Mouse (Mus musculus): ENCODE data around the gene Hsd17b11. TPM values are rescaled to one million over a fixed set of nuclear protein-coding genes. Genes with fewer than 3 reads are reported as not detected.
"Not testable (repeated sequence)": the region's sequence is repeated elsewhere in the genome, so short reads cannot be mapped to it uniquely, and the experiment has no call there.

Gene Hsd17b11
- polyA plus RNA-seq, 1 experiment from 2014 or later, result 1.5 TPM

DNA sequence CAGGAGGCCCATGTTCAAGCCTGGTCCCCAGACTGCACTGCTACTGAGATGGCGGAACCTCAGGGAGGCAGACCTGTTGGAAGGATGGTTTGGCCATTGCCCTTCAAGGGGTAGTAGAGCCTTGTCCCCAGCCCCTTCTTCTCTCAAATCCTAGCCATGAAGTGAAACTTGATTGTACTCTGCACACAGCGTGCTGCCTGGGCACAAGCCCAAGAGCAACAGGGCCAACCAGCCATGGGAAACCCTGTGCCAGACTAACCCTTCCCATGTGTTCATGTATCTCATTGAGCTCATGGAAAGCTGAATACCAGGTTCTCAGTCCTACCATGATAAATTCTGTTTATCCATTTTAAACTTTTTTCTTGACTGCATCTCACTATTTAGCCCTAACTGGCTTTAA is 21.2 kb upstream of the Hsd17b11 start:
- H3K4me3 ChIP-seq (ENCODE audit: low read depth, low read length), result no peak overlapping the region
- no peaks in the 10 kb centered on the region for H3K27me3 ChIP-seq (ENCODE audit: control insufficient read depth, insufficient read depth, low read length)
- ATAC-seq (ENCODE audit: insufficient read depth, low FRiP score, low TSS enrichment) (no peak), DNase-seq (ENCODE audit: low spot score) (no peak)
- no peak overlapping the region for H3K9ac ChIP-seq (ENCODE audit: low read length)
- H3K36me3 ChIP-seq (ENCODE audit: control insufficient read depth, insufficient read depth, low read length), result no peaks in the 10 kb centered on the region
- H3K4me2 ChIP-seq (ENCODE audit: low read depth), result no peak overlapping the region
- 90% methylated on average over 2 of the region's 2 CpGs for WGBS
- peaks cover 2% of the 10 kb centered on the region; the same call in 1 of the 2 replicates for H3K4me1 ChIP-seq (ENCODE audit: control insufficient read depth, insufficient read depth, low read length)
- H3K9me3 ChIP-seq (ENCODE audit: control insufficient read depth, low read length), result no peaks in the 10 kb centered on the region
- no peak overlapping the region for H3K27ac ChIP-seq (ENCODE audit: low read depth, low read length)

DNA sequence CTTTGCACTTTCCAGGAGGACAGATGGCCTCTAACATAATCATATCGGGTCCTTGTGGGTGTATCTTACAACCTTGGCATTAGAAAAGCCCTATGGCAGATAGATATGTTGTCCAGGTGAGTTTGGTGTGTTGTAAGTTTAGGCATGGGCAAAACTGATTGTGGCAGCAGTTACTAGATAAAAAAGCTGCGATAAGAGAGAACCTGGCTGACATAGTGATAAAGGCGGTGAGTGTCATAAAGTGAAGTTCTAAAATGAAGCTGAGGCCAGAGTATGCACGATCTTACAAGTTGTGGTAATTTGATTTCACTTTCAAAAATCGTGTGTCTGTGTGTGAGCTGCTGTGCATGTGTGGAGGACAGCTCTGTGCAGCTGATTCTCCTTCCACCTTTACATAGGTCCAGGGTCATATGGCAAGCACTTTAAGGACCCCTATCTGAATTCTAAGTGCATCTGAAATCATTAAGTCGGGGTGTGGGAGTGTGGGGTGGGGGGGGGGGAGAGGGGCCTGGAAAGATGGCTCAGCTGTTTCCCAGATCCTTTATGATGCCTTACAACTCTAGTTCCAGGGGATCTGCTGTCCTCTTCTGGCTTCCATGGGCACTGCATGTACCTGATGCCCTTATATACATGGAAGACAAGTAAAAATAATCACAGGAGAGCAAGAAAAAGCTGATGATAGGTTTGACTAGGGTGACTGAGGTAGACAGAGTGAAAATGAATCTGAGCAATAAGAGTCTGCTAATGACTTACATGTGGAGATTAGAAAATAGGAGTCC is 17.6 kb upstream of the Hsd17b11 start:
- ATAC-seq (ENCODE audit: insufficient read depth, low FRiP score, low TSS enrichment), result no peak; the same call in 1 of the 2 replicates
- Histone ChIP-seq H3K4me1 (ENCODE audit: control insufficient read depth, insufficient read depth, low read length) (no peaks in the 10 kb centered on the region), H3K9ac (ENCODE audit: low read length) (no peak overlapping the region), H3K9me3 (ENCODE audit: control insufficient read depth, low read length) (no peaks in the 10 kb centered on the region), H3K36me3 (ENCODE audit: control insufficient read depth, insufficient read depth, low read length) (no peaks in the 10 kb centered on the region), H3K4me2 (ENCODE audit: low read depth) (no peak overlapping the region), H3K4me3 (ENCODE audit: low read depth, low read length) (no peak overlapping the region), H3K27me3 (ENCODE audit: control insufficient read depth, insufficient read depth, low read length) (no peaks in the 10 kb centered on the region), H3K27ac (ENCODE audit: low read depth, low read length) (no peak overlapping the region)
- WGBS, result 71% methylated on average over 6 of the region's 6 CpGs
- peak; percentile 55 for DNase-seq (ENCODE audit: low spot score)

DNA sequence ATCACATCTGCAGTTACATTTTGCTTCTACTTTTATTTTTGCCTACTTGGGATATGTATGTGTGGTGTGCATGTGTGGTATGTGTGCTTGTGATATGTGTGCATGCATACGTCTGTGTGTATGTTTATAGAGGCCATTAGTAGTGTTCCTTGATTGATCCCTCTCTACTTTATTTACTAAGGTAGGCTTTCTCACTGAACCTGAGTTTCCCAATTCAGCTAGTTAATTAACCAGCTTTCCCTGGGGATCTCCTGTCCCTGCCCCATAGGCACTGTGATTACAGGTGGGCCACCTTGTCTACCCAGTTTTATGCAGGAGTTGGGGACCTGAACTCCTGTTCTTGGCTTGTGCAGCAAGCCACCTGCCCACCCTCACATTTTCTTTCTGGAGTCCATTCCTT is 15.0 kb upstream of the Hsd17b11 start:
- WGBS, result 93% methylated on average over 1 of the region's 1 CpGs
- ATAC-seq (ENCODE audit: insufficient read depth, low FRiP score, low TSS enrichment) (no peak), DNase-seq (ENCODE audit: low spot score) (no peak)

DNA sequence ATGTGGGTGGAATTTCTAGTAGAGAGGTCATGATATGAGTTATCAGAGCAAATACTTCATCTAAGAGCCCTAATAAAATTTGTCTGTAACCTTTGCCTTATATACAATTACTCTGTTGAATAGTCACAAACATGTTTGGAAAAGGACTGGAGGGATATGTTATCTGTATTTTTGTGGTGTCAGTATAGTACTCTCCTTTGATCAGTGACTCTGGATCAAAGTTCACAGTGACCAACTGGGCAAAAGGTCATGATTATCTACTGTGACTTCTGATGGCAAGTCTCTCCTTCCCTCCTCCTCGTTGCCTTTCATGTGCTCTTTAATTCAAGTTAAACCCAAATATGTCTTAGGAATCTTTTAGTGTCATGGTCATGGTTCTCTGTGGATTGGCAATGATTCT is 14.1 kb upstream of the Hsd17b11 start:
- DNase-seq (ENCODE audit: low spot score) (no peak), ATAC-seq (ENCODE audit: insufficient read depth, low FRiP score, low TSS enrichment) (no peak)
- no peaks in the 10 kb centered on the region for H3K9me3 ChIP-seq (ENCODE audit: control insufficient read depth, low read length)
- no peaks in the 10 kb centered on the region for H3K27me3 ChIP-seq (ENCODE audit: control insufficient read depth, insufficient read depth, low read length)
- no peak overlapping the region for H3K4me2 ChIP-seq (ENCODE audit: low read depth)
- no peak overlapping the region for H3K4me3 ChIP-seq (ENCODE audit: low read depth, low read length)
- no peaks in the 10 kb centered on the region for H3K36me3 ChIP-seq (ENCODE audit: control insufficient read depth, insufficient read depth, low read length)
- WGBS, result 75% methylated on average over 1 of the region's 1 CpGs
- no peaks in the 10 kb centered on the region for H3K4me1 ChIP-seq (ENCODE audit: control insufficient read depth, insufficient read depth, low read length)
- no peak overlapping the region for H3K27ac ChIP-seq (ENCODE audit: low read depth, low read length)
- H3K9ac ChIP-seq (ENCODE audit: low read length), result no peak overlapping the region

More for the DNA sequence above, 15.0 kb upstream of the Hsd17b11 start:
- Histone ChIP-seq H3K27me3 (ENCODE audit: control insufficient read depth, insufficient read depth, low read length) (no peaks in the 10 kb centered on the region), H3K9me3 (ENCODE audit: control insufficient read depth, low read length) (no peaks in the 10 kb centered on the region), H3K4me2 (ENCODE audit: low read depth) (no peak overlapping the region), H3K36me3 (ENCODE audit: control insufficient read depth, insufficient read depth, low read length) (no peaks in the 10 kb centered on the region), H3K4me3 (ENCODE audit: low read depth, low read length) (no peak overlapping the region), H3K9ac (ENCODE audit: low read length) (no peak overlapping the region), H3K27ac (ENCODE audit: low read depth, low read length) (no peak overlapping the region), H3K4me1 (ENCODE audit: control insufficient read depth, insufficient read depth, low read length) (no peaks in the 10 kb centered on the region)

DNA sequence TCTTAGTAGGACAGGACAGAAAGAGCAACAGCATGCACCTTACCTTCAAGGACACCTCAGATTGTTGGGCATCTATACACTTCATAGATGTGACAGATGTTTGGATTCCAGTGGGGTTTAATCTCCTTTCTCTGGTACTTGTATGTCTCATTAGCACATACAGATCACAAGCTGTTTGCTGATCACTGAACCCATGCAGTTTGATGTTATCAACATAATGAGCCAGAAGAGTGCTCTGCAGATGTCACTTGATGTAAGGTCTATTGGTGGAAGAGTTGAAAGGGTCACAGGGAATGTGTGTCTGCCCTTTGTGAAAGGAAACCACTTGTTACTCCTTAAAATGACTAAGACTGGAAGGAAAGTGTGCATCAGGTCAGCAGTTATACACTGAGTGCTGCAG is 13.3 kb upstream of the Hsd17b11 start:
- no peak overlapping the region for H3K4me2 ChIP-seq (ENCODE audit: low read depth)
- no peak overlapping the region for H3K4me3 ChIP-seq (ENCODE audit: low read depth, low read length)
- ATAC-seq (ENCODE audit: insufficient read depth, low FRiP score, low TSS enrichment) (no peak), DNase-seq (ENCODE audit: low spot score) (no peak)
- H3K9ac ChIP-seq (ENCODE audit: low read length), result no peak overlapping the region
- H3K27ac ChIP-seq (ENCODE audit: low read depth, low read length), result no peak overlapping the region
- H3K9me3 ChIP-seq (ENCODE audit: control insufficient read depth, low read length), result no peaks in the 10 kb centered on the region
- H3K27me3 ChIP-seq (ENCODE audit: control insufficient read depth, insufficient read depth, low read length), result no peaks in the 10 kb centered on the region
- no peaks in the 10 kb centered on the region for H3K4me1 ChIP-seq (ENCODE audit: control insufficient read depth, insufficient read depth, low read length)
- H3K36me3 ChIP-seq (ENCODE audit: control insufficient read depth, insufficient read depth, low read length), result no peaks in the 10 kb centered on the region

DNA sequence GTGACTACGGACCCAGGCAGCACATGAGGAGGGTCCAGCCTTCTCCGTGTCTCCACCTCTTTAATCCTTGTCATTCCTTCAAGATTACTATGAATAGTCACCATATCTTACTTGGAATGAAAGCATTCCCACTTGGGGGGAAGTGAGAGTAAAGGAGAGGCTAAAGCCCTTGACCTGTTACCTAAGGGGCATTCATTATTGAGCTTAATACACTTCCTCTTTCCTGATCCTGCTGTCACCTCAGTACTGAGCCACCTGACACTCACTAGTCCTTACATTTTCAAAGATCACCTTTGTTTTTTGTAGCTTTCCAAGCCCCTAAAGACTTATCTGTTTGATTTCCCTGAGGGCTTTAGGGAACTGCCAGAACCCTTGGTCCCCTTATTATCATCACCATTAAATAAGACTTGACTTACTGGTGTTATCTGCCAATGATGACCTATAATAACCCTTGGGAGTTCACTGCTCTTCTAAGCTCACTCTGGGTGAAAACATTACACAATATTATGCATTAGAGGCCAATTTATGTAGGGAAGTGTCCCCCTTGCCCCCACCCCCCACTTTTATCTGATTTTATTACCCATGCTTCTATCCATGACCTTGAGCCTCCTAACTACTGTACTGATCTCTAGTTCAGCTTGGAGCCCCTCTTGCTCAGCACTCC is 10.8 kb upstream of the Hsd17b11 start:
- H3K36me3 ChIP-seq (ENCODE audit: control insufficient read depth, insufficient read depth, low read length), result no peaks in the 10 kb centered on the region
- no peak overlapping the region for H3K9ac ChIP-seq (ENCODE audit: low read length)
- H3K27me3 ChIP-seq (ENCODE audit: control insufficient read depth, insufficient read depth, low read length), result no peaks in the 10 kb centered on the region
- ATAC-seq (ENCODE audit: insufficient read depth, low FRiP score, low TSS enrichment) (no peak), DNase-seq (ENCODE audit: low spot score) (no peak)
- WGBS, result 89% methylated on average over 2 of the region's 2 CpGs
- no peak overlapping the region for H3K27ac ChIP-seq (ENCODE audit: low read depth, low read length)
- no peak overlapping the region for H3K4me2 ChIP-seq (ENCODE audit: low read depth)
- no peaks in the 10 kb centered on the region for H3K4me1 ChIP-seq (ENCODE audit: control insufficient read depth, insufficient read depth, low read length)
- no peak overlapping the region for H3K4me3 ChIP-seq (ENCODE audit: low read depth, low read length)
- no peaks in the 10 kb centered on the region for H3K9me3 ChIP-seq (ENCODE audit: control insufficient read depth, low read length)

DNA sequence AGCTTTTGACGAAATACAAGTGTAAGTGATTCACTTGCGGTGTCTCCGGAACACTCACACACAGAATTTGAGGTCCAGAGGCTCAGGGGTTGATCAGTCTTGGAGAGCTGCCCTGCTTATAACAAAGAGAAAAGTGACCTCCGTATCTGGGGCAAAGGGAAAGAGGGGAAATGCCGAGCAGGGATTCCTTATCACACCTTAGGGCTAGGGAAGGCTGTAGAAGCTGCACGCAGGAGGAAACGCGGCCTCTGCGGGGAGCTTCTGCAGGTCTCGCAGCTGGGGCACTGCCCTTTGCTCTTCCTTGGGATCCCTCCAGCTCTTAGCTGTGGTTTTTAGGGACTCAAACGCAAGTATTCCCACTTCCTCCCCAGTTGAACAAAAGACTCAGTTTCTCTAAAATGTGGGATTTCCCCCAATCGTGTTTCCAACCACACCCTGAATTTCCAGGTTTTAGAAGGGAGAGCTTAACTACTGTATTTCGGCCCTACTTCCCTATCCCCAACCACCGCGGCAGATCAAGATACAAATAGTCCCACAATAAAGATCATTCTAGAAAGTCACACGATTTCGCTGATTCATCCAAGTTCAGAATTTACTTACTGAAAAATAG is 3.6 kb upstream of the Hsd17b11 start:
- H3K9ac ChIP-seq (ENCODE audit: low read length), result no peak overlapping the region
- H3K4me2 ChIP-seq (ENCODE audit: low read depth), result no peak overlapping the region
- H3K4me3 ChIP-seq (ENCODE audit: low read depth, low read length), result no peak overlapping the region
- no peak overlapping the region for H3K27ac ChIP-seq (ENCODE audit: low read depth, low read length)
- no peaks in the 10 kb centered on the region for H3K36me3 ChIP-seq (ENCODE audit: control insufficient read depth, insufficient read depth, low read length)
- no peaks in the 10 kb centered on the region for H3K27me3 ChIP-seq (ENCODE audit: control insufficient read depth, insufficient read depth, low read length)
- no peak for ATAC-seq (ENCODE audit: insufficient read depth, low FRiP score, low TSS enrichment)
- WGBS, result 45% methylated on average over 17 of the region's 17 CpGs
- DNase-seq (ENCODE audit: low spot score), result no peak
- no peaks in the 10 kb centered on the region for H3K9me3 ChIP-seq (ENCODE audit: control insufficient read depth, low read length)
- no peaks in the 10 kb centered on the region for H3K4me1 ChIP-seq (ENCODE audit: control insufficient read depth, insufficient read depth, low read length)

DNA sequence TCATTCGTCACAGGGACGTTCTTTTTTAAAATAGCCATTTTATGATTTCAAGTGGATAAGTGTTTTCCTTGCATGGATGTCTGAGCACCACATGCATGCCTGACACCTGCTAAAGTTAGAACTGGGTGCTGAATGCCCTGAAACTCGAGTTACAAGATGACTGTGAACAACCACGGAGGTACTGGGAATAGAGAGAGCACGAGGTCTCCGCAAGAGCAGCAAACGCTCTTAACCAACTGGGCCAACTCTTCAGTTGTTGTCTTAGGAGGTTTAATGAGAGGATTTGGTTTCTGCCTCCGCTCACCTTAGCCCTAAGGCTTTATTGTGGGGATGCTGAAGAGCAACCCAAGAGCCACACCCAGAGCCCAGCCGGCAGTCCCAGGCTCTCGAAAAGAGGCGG is 3.0 kb upstream of the Hsd17b11 start:
- no peak overlapping the region for H3K9ac ChIP-seq (ENCODE audit: low read length)

DNA sequence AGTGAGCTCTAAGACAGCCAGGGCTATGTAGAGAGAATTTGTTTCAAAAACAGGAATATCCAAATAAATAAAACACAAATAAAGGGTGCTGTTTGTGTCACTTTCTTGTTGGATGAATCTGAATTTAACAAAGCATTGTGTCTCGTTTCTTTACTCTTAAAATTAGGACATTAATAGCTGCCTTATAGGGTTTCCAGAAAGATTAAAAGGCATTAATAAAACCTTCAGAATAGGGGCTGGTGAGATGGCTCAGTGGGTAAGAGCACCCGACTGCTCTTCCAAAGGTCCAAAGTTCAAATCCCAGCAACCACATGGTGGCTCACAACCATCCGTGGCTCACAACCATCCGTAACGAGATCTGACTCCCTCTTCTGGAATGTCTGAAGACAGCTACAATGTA is 2.5 kb upstream of the Hsd17b11 start:
- H3K27ac ChIP-seq (ENCODE audit: low read depth, low read length); DNase-seq (ENCODE audit: low spot score); H3K4me2 ChIP-seq (ENCODE audit: low read depth); H3K36me3 ChIP-seq (ENCODE audit: control insufficient read depth, insufficient read depth, low read length); H3K9me3 ChIP-seq (ENCODE audit: control insufficient read depth, low read length); H3K4me1 ChIP-seq (ENCODE audit: control insufficient read depth, insufficient read depth, low read length); ATAC-seq (ENCODE audit: insufficient read depth, low FRiP score, low TSS enrichment); H3K27me3 ChIP-seq (ENCODE audit: control insufficient read depth, insufficient read depth, low read length); H3K9ac ChIP-seq (ENCODE audit: low read length); H3K4me3 ChIP-seq (ENCODE audit: low read depth, low read length): not testable (repeated sequence)
- 86% methylated on average over 5 of the region's 5 CpGs for WGBS

More for the DNA sequence above, 3.0 kb upstream of the Hsd17b11 start:
- Histone ChIP-seq H3K4me1 (ENCODE audit: control insufficient read depth, insufficient read depth, low read length) (no peaks in the 10 kb centered on the region), H3K4me2 (ENCODE audit: low read depth) (no peak overlapping the region), H3K27me3 (ENCODE audit: control insufficient read depth, insufficient read depth, low read length) (no peaks in the 10 kb centered on the region), H3K4me3 (ENCODE audit: low read depth, low read length) (no peak overlapping the region), H3K27ac (ENCODE audit: low read depth, low read length) (no peak overlapping the region), H3K9me3 (ENCODE audit: control insufficient read depth, low read length) (no peaks in the 10 kb centered on the region), H3K36me3 (ENCODE audit: control insufficient read depth, insufficient read depth, low read length) (no peaks in the 10 kb centered on the region)
- ATAC-seq (ENCODE audit: insufficient read depth, low FRiP score, low TSS enrichment), result no peak
- 74% methylated on average over 11 of the region's 11 CpGs for WGBS
- no peak for DNase-seq (ENCODE audit: low spot score)

All from neural tube, embryonic 11.5 days (tissue).